Mouse (Mus musculus) liver, adult 2 months (tissue): Measurements from ENCODE around the gene Dstyk. TPM values are rescaled to one million over a fixed set of nuclear protein-coding genes. Genes with fewer than 3 reads are reported as not detected.

Experiments used
- DNase-seq: peaks from one replicate; pipeline ENCODE4 v3.0.0-alpha.2; 2011; ENCODE audit warnings: low read depth, low spot score; ENCODE audit errors: extremely low read depth
- H3K27ac ChIP-seq: fragments of 200-500 bp; replicated peaks from 2 replicates; pipeline ENCODE4 v1.5.1; 2012; ENCODE audit warnings: low read depth, mild to moderate bottlenecking, control low read depth, inconsistent platforms, low read length; ENCODE audit not compliant: insufficient read depth
- H3K27me3 ChIP-seq: fragments of 200-500 bp; 2 replicates; pipeline ENCODE4 v1.6.1; 2012; ENCODE audit warnings: mild to moderate bottlenecking, moderate library complexity, low read length, inconsistent platforms; ENCODE audit not compliant: control insufficient read depth, insufficient read depth
- H3K36me3 ChIP-seq: fragments of 200-500 bp; 2 replicates; pipeline ENCODE4 v1.6.1; 2012; ENCODE audit warnings: low read length, inconsistent platforms; ENCODE audit not compliant: control insufficient read depth, insufficient read depth
- H3K4me1 ChIP-seq: fragments of 200-500 bp; 2 replicates; pipeline ENCODE4 v1.6.1; 2011; ENCODE audit warnings: low read length; ENCODE audit not compliant: control insufficient read depth, insufficient read depth
- H3K4me3 ChIP-seq: fragments of 200-500 bp; 2 replicates; pipeline ENCODE4 v1.5.1; 2011; ENCODE audit warnings: low read depth, mild to moderate bottlenecking, control low read depth, low read length, moderate library complexity; ENCODE audit not compliant: insufficient read depth
- H3K79me2 ChIP-seq: fragments of 200-500 bp; 2 replicates; pipeline ENCODE4 v1.6.1; 2012; ENCODE audit warnings: inconsistent platforms, mild to moderate bottlenecking, low read length, moderate library complexity; ENCODE audit not compliant: control insufficient read depth, insufficient read depth
- H3K9ac ChIP-seq: fragments of 200-500 bp; 2 replicates; pipeline ENCODE4 v1.6.1; 2012; ENCODE audit warnings: low read depth, mild to moderate bottlenecking, control low read depth, inconsistent platforms, low read length
- CTCF ChIP-seq: fragments of 200-500 bp; IDR thresholded peaks from 2 replicates; pipeline ENCODE4 v1.5.1; 2011; ENCODE audit warnings: low read depth, low read length, control low read depth
- POLR2A ChIP-seq: fragments of 200-500 bp; IDR thresholded peaks from 2 replicates; pipeline ENCODE4 v1.6.1; 2011; ENCODE audit warnings: low read length, control low read depth; ENCODE audit not compliant: insufficient read depth; ENCODE audit errors: extremely low read depth
- WGBS: fragments of 180-500 bp; shearing (Covaris S2); methylation state at CpG from one replicate; pipeline ENCODE4 v1.1.7; 2018; 5-methylcytosine and 5-hydroxymethylcytosine counted together
- polyA plus RNA-seq: library from polyadenylated mRNA; depleted of rRNA; stranded (reverse); fragments of >200 nt; gene quantifications from 2 replicates; pipeline ENCODE4 v1.2.3, GENCODE M21; 2012; rRNA removed
- total RNA-seq: library from RNA; depleted of rRNA; stranded (reverse); fragments of >200 nt; gene quantifications from 2 replicates; pipeline ENCODE4 v1.2.3, GENCODE M21; 2014; rRNA removed

Gene Dstyk
- total RNA-seq: 8.9 and 10.1 TPM in 2 replicates
- polyA plus RNA-seq: 3.6 and 4.1 TPM in 2 replicates

- Histone ChIP-seq H3K4me3 (peak within 1 kb of the TSS; percentile 74), H3K4me1 (peaks cover 3% of the 10 kb centered on the region), H3K27me3 (no peaks in the 10 kb centered on the region), H3K36me3 (no peaks in the 10 kb centered on the region), H3K9ac (peak within 1 kb of the TSS; percentile 82), H3K27ac (peak within 1 kb of the TSS; percentile 46), H3K79me2 (peaks cover 11% of the 10 kb centered on the region; the same call in 1 of the 2 replicates)
- peak; percentile 86 for DNase-seq
- under 1% methylated on average over 83 of the region's 85 CpGs for WGBS
- TF ChIP-seq POLR2A (peak; percentile 52; the same call in 1 of the 2 replicates), CTCF (peak; percentile 49)
These were observed at the start of gene Dstyk for GRCm38 (mm10) chr1:132417319-132418251. Gene Dstyk (plus strand): TSS chr1:132417555.

GRCm38 (mm10) chr1:132367692-132368506 is 49.5 kb upstream of the Dstyk start:
- H3K27ac ChIP-seq: peak overlapping the region; percentile 51
- H3K36me3 ChIP-seq: no peaks in the 10 kb centered on the region
- peak; percentile 61 for DNase-seq
- 27% methylated on average over 7 of the region's 7 CpGs for WGBS
- no peaks in the 10 kb centered on the region for H3K27me3 ChIP-seq
- no peak overlapping the region for H3K9ac ChIP-seq
- no peaks in the 10 kb centered on the region for H3K4me1 ChIP-seq
- no peaks in the 10 kb centered on the region for H3K79me2 ChIP-seq
- H3K4me3 ChIP-seq: no peak overlapping the region
- no peak for TF ChIP-seq POLR2A
- TF ChIP-seq CTCF: peak; percentile 97

- no peaks in the 10 kb centered on the region for H3K36me3 ChIP-seq
- no peaks in the 10 kb centered on the region for H3K27me3 ChIP-seq
- peak overlapping the region; percentile 74 for H3K27ac ChIP-seq
- H3K79me2 ChIP-seq: no peaks in the 10 kb centered on the region
- no peaks in the 10 kb centered on the region; the same call in 1 of the 2 replicates for H3K4me1 ChIP-seq
- no peak overlapping the region for H3K9ac ChIP-seq
- TF ChIP-seq CTCF (no peak), POLR2A (no peak)
- DNase-seq: peak; percentile 31
- WGBS: 79% methylated on average over 9 of the region's 9 CpGs
- no peak overlapping the region for H3K4me3 ChIP-seq
These were observed 46.6 kb upstream of the Dstyk start for GRCm38 (mm10) chr1:132370681-132371173.

- H3K9ac ChIP-seq: no peak overlapping the region
- WGBS: 41% methylated on average over 8 of the region's 8 CpGs
- no peaks in the 10 kb centered on the region; the same call in 1 of the 2 replicates for H3K4me1 ChIP-seq
- H3K79me2 ChIP-seq: no peaks in the 10 kb centered on the region
- no peak overlapping the region for H3K4me3 ChIP-seq
- no peaks in the 10 kb centered on the region for H3K27me3 ChIP-seq
- no peaks in the 10 kb centered on the region for H3K36me3 ChIP-seq
- H3K27ac ChIP-seq: peak overlapping the region; percentile 38
- DNase-seq: peak; percentile 9
- TF ChIP-seq POLR2A: no peak
- TF ChIP-seq CTCF: no peak
These were observed 45.9 kb upstream of the Dstyk start for GRCm38 (mm10) chr1:132371298-132372081.

GRCm38 (mm10) chr1:132372354-132372753 is 45.0 kb upstream of the Dstyk start:
- H3K4me1 ChIP-seq: peaks cover 3% of the 10 kb centered on the region; the same call in 1 of the 2 replicates
- H3K27ac ChIP-seq: no peak overlapping the region

More at GRCm38 (mm10) chr1:132372354-132372753, 45.0 kb upstream of the Dstyk start:
- H3K36me3 ChIP-seq: no peaks in the 10 kb centered on the region
- H3K4me3 ChIP-seq: no peak overlapping the region
- no peak for TF ChIP-seq CTCF
- no peak for TF ChIP-seq POLR2A
- WGBS: 76% methylated on average over 5 of the region's 5 CpGs
- DNase-seq: no peak
- H3K79me2 ChIP-seq: no peaks in the 10 kb centered on the region
- H3K9ac ChIP-seq: no peak overlapping the region
- no peaks in the 10 kb centered on the region for H3K27me3 ChIP-seq
